Mouse (Mus musculus) embryonic facial prominence, embryonic 15.5 days (tissue): Measurements from ENCODE around the gene Dffa. TPM values are rescaled to one million over a fixed set of nuclear protein-coding genes. Genes with fewer than 3 reads are reported as not detected.

Experiments used
- ATAC-seq: fragments of 200-750 bp; cut with Nextera tagmentation; 2 replicates; pipeline ENCODE4 v1.8.0; 2017; ENCODE audit warnings: low read depth, moderate TSS enrichment; ENCODE audit not compliant: insufficient number of reproducible peaks, low FRiP score, low TSS enrichment
- H3K27ac ChIP-seq: fragments of 300-500 bp; sonication (generic); replicated peaks from 2 replicates; pipeline ENCODE4 v1.5.1; 2015; ENCODE audit warnings: mild to moderate bottlenecking, inconsistent platforms
- H3K27me3 ChIP-seq: fragments of 300-500 bp; sonication (generic); 2 replicates; pipeline ENCODE4 v1.6.1; 2015; ENCODE audit warnings: inconsistent platforms
- H3K36me3 ChIP-seq: fragments of 300-500 bp; sonication (generic); 2 replicates; pipeline ENCODE4 v1.6.1; 2015; ENCODE audit warnings: mild to moderate bottlenecking, inconsistent platforms
- H3K4me1 ChIP-seq: fragments of 300-500 bp; sonication (generic); 2 replicates; pipeline ENCODE4 v1.6.1; 2015; ENCODE audit warnings: inconsistent platforms
- H3K4me2 ChIP-seq: fragments of 300-500 bp; sonication (generic); replicated peaks from 2 replicates; pipeline ENCODE4 v1.6.1; 2015; ENCODE audit warnings: mild to moderate bottlenecking, inconsistent platforms
- H3K4me3 ChIP-seq: fragments of 300-500 bp; sonication (generic); replicated peaks from 2 replicates; pipeline ENCODE4 v1.5.1; 2015; ENCODE audit warnings: mild to moderate bottlenecking, inconsistent platforms
- H3K9ac ChIP-seq: fragments of 300-500 bp; sonication (generic); 2 replicates; pipeline ENCODE4 v1.6.1; 2015; ENCODE audit warnings: inconsistent platforms
- H3K9me3 ChIP-seq: fragments of 300-500 bp; sonication (generic); replicated peaks from 2 replicates; pipeline ENCODE4 v1.6.1; 2016; ENCODE audit warnings: inconsistent platforms
- WGBS: fragments of 180-500 bp; shearing (Covaris S2); methylation state at CpG from one replicate; pipeline ENCODE4 v1.1.7; 2015; 5-methylcytosine and 5-hydroxymethylcytosine counted together
- polyA plus RNA-seq: library from polyadenylated mRNA; unstranded; fragments of >200 nt; fragmentation: Nextera tagmentation; extraction: Ambion mirVana; gene quantifications from 2 replicates; pipeline ENCODE4 v1.2.1, GENCODE M21; 2015

The Dffa gene
- polyA plus RNA-seq, 1 experiment from 2014 or later: 35.0 TPM

DNA sequence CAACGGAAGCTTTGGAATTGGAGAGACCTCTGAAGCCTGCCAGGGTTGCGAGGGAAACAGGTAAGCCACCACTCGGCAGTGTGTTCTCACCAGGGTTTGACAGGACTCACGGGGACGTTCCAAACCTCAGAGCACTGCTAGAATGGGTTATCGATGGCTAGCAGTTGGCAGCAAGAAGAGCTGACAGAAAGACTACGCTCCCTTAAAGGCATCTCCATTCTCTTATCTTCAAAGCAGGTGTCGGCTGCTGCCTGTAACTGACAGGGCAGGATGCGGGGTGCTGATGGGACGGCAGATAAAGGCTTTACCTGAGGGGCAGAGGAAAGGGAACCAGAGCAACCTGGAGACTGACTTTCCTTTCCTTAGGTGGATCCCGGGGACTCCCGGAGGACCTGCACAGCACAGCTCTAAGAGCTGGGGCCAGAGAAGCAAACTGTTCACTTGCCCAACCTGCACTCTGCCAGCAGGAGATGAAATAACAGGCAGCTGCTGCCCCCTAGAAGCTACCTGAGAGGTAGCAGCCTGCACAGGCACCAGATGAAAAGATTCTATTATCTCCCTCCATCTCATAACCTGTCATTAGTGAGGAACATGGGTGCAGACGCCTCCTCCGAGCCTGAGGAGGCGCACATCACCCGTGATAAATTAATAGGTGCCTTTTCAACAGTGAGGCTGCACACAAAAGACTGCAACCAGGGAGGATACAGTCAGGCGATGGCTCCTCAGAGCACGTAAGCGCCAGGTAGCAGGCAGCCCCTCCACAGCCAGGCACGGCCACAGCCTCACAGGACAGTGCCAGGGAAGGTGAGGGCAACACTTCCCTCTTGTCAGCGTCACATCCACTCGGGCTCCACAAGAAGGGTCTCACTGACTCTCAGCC lies 37.0 kb upstream of the Dffa start:
- Histone ChIP-seq H3K27ac (no peak overlapping the region), H3K9ac (no peak overlapping the region), H3K4me3 (no peak overlapping the region), H3K4me1 (peaks cover 8% of the 10 kb centered on the region; the same call in 1 of the 2 replicates), H3K27me3 (no peaks in the 10 kb centered on the region), H3K4me2 (no peak overlapping the region), H3K36me3 (peaks cover 6% of the 10 kb centered on the region; the same call in 1 of the 2 replicates), H3K9me3 (no peaks in the 10 kb centered on the region)
- no peak for ATAC-seq
- 66% methylated on average over 22 of the region's 22 CpGs for WGBS

DNA sequence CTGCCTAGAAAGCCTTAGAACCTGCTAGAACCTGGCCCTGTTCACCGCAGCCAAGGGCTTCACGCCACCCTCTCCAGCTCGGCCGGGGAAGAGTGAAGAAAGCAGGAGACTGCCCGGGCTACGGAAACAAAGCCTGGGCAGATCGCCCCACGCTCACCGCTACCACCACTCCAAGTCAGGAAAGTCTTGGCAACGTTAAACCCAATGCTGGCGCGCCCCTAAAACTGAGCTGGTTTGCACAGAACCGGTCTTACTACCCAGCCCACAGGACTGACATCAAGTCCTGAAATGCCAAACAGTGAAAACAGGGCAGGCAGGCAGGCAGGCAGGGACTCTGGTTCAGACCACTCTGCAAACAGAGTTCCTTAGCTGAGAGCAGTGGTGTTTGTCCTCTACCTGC lies 28.9 kb upstream of the Dffa start:
- H3K4me1 ChIP-seq: peaks cover 27% of the 10 kb centered on the region
- H3K27ac ChIP-seq: peak overlapping the region; percentile 51
- H3K4me3 ChIP-seq: no peak overlapping the region
- no peaks in the 10 kb centered on the region for H3K27me3 ChIP-seq
- H3K36me3 ChIP-seq: 0 out of 2 replicates have a peak, but pooled peaks cover 6% of the 10 kb centered on the region
- H3K9me3 ChIP-seq: no peaks in the 10 kb centered on the region
- 86% methylated on average over 13 of the region's 13 CpGs for WGBS
- no peak for ATAC-seq
- H3K9ac ChIP-seq: no peak overlapping the region
- no peak overlapping the region for H3K4me2 ChIP-seq

DNA sequence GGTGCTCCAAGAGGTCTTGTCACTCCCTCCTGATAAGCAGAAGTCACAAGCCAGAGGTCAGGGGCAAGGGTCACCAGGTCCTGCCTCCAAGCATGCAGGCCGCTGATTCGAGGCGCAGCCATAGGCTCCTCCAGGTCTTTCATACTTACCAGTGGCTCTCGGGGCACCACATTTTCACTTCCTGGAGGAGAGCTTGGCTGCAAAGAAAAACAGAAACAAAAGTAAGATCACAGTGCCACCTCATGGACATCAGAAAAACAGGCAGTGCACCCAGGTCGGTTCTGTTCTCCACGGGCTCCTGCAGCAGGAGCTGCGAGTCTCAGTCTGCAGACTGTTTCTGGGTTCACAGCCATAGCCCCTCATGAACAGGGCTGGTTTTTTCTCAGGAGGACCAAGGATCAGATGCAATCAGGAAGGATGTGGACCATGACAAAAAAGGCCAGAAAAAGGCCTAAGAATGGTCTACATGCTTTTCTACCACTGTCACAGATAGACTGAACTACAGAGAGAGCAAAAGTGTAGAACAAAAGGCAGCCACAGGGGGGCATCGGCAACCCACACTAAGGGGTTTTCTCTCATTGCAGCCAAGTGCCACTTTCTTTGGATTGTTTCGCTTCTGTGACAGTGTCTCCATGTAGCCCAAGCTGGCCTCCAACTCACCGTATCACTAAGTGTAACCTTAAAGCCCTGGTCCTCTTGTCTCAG lies 27.9 kb upstream of the Dffa start:
- Histone ChIP-seq H3K36me3 (0 out of 2 replicates have a peak, but pooled peaks cover 6% of the 10 kb centered on the region), H3K27me3 (no peaks in the 10 kb centered on the region), H3K4me2 (no peak overlapping the region), H3K4me3 (no peak overlapping the region), H3K27ac (peak overlapping the region; percentile 51; the same call in 1 of the 2 replicates), H3K4me1 (peaks cover 23% of the 10 kb centered on the region), H3K9ac (no peak overlapping the region), H3K9me3 (no peaks in the 10 kb centered on the region)
- 28% methylated on average over 10 of the region's 10 CpGs for WGBS
- peak; percentile 68; the same call in 1 of the 2 replicates for ATAC-seq

DNA sequence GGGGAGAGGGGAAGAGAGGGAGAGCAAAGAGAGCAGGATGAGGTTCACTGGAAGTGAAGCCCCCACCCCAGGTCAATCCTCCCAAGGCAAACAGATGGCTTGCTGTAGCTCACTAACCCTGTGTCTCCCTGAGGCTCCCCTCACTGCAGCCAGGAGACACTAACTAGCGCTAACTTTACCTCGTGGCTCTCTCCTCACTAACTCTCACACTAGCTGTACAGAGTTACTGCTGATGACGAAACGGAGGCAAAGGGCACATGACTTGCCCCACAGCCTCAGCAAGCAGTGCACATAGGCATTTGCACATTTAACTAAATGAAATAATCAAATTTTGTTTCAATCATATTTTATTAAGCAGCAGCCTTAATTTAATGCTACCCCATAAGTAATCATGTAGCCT lies 25.7 kb upstream of the Dffa start:
- Histone ChIP-seq H3K4me1 (peaks cover 28% of the 10 kb centered on the region), H3K36me3 (0 out of 2 replicates have a peak, but pooled peaks cover 2% of the 10 kb centered on the region), H3K4me2 (no peak overlapping the region), H3K4me3 (no peak overlapping the region), H3K27me3 (no peaks in the 10 kb centered on the region), H3K9ac (no peak overlapping the region), H3K9me3 (no peaks in the 10 kb centered on the region), H3K27ac (no peak overlapping the region)
- no peak for ATAC-seq
- 47% methylated on average over 4 of the region's 4 CpGs for WGBS

DNA sequence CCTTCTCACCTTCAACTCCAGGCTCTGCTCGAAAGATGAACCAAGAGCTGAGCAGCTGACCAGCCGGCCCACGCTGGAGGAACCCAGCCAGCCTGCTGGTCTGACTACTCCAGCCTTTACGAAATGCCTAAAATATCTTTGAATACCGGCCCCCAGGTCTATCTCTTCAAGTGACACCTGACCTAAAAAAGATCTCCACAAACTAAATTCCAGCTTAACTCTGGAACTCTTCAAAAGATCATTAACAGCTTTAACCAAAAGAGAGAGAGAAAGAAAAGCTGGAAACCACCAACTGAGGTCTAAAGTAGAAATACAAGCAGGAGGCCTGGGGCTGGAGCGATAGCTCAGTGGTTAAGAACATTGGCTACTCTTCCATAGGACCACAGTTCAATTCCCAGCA lies 24.3 kb upstream of the Dffa start:
- ATAC-seq: no peak
- Histone ChIP-seq H3K4me1 (peaks cover 20% of the 10 kb centered on the region), H3K9me3 (no peaks in the 10 kb centered on the region), H3K27ac (no peak overlapping the region), H3K36me3 (0 out of 2 replicates have a peak, but pooled peaks cover 3% of the 10 kb centered on the region), H3K9ac (no peak overlapping the region), H3K4me2 (no peak overlapping the region), H3K27me3 (no peaks in the 10 kb centered on the region), H3K4me3 (no peak overlapping the region)
- WGBS: 78% methylated on average over 6 of the region's 6 CpGs

DNA sequence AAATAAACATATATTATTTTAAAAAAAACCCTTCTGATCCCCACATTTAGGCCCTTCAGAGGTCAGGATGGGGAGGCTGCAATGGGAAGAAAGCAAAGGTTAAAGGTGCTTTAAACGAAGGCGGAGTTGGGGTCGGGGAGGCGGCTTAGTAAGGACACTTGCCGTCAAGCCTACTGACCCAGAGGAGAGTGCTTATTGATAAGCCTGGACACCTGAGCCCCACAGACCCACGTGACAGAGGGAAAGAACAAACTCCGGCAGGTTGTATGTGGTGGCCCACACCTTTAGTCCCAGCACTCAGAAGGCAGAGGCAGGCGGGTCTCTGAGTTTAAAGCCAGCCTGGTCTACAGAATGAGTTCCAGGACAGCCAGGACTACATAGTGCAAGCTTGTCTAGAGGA lies 23.8 kb upstream of the Dffa start:
- Histone ChIP-seq H3K4me1 (peaks cover 20% of the 10 kb centered on the region), H3K27ac (no peak overlapping the region), H3K27me3 (no peaks in the 10 kb centered on the region), H3K9ac (no peak overlapping the region), H3K9me3 (no peaks in the 10 kb centered on the region), H3K36me3 (0 out of 2 replicates have a peak, but pooled peaks cover 3% of the 10 kb centered on the region), H3K4me2 (no peak overlapping the region), H3K4me3 (no peak overlapping the region)
- ATAC-seq: no peak
- WGBS: 93% methylated on average over 8 of the region's 8 CpGs

DNA sequence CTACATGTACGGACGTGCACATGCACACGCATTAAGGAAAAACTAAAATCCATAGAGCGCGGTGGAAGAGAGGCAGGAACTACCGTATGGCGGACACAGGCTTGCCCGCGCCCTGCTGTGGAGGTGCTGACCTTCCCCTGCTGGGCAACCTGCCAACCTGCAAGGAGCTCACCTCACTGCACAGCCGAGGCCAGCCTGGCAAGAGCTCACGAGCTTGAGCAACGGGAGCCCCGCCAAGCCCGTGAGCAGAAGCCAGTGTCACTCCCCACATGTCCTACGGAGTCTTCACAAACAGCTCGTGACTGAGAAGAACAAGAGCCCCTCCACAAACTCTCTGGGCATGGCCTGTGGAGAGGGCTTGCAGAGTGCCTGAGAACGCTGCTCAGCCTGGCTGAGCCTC lies 22.4 kb upstream of the Dffa start:
- Histone ChIP-seq H3K27me3 (no peaks in the 10 kb centered on the region), H3K4me2 (no peak overlapping the region), H3K4me1 (peaks cover 10% of the 10 kb centered on the region), H3K4me3 (no peak overlapping the region), H3K36me3 (0 out of 2 replicates have a peak, but pooled peaks cover 3% of the 10 kb centered on the region), H3K27ac (no peak overlapping the region), H3K9me3 (no peaks in the 10 kb centered on the region), H3K9ac (no peak overlapping the region)
- WGBS: 65% methylated on average over 17 of the region's 17 CpGs
- no peak for ATAC-seq

DNA sequence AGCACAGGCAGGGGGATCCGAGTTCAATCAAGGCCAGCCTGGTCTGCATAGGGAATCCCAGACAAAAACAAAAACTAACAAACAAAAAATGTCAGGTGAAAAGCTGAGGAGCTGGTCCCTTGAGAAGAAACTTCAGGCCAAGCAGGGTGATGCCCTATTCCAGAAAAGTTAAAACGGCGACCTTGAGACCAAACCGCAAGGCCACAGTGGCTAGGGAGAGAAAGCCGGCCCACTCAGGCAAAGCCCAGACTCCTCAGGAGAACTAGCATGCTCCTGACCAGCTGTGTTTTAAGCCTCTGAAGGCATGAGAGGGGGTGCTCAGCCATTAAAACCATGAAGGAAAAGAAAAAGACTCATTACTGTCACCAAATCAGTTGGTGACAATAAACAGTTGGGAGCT lies 18.6 kb upstream of the Dffa start:
- no peak overlapping the region for H3K9ac ChIP-seq
- H3K36me3 ChIP-seq: 0 out of 2 replicates have a peak, but pooled peaks cover 3% of the 10 kb centered on the region
- no peaks in the 10 kb centered on the region for H3K27me3 ChIP-seq
- WGBS: 78% methylated on average over 5 of the region's 5 CpGs
- no peak for ATAC-seq
- no peak overlapping the region for H3K27ac ChIP-seq
- H3K4me1 ChIP-seq: peaks cover 11% of the 10 kb centered on the region
- H3K9me3 ChIP-seq: no peaks in the 10 kb centered on the region
- no peak overlapping the region for H3K4me2 ChIP-seq
- H3K4me3 ChIP-seq: no peak overlapping the region

DNA sequence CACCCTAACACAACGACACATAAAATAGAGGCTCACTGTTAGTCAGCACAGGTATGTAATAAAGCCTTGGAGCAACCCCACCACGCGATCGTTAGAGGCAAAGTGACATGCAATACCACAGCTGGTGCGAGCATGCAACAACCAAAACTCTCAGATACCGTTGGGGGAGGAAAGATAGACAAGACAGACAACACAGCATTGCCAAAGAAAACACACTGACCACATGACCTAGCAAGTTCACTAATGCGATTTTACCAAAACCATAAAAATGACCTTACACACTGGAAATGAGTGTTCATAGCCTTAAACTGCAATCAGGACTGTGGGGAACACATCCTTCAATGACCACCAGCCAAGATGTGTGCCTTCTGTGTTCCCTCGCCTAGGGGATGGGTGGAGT lies 12.6 kb upstream of the Dffa start:
- no peak for ATAC-seq
- no peak overlapping the region for H3K27ac ChIP-seq
- no peak overlapping the region for H3K4me2 ChIP-seq
- 0 out of 2 replicates have a peak, but pooled peaks cover 2% of the 10 kb centered on the region for H3K4me1 ChIP-seq
- no peak overlapping the region for H3K4me3 ChIP-seq
- no peaks in the 10 kb centered on the region for H3K9me3 ChIP-seq
- H3K27me3 ChIP-seq: no peaks in the 10 kb centered on the region
- H3K9ac ChIP-seq: no peak overlapping the region
- WGBS: 79% methylated on average over 8 of the region's 8 CpGs
- peaks cover 12% of the 10 kb centered on the region; the same call in 1 of the 2 replicates for H3K36me3 ChIP-seq

DNA sequence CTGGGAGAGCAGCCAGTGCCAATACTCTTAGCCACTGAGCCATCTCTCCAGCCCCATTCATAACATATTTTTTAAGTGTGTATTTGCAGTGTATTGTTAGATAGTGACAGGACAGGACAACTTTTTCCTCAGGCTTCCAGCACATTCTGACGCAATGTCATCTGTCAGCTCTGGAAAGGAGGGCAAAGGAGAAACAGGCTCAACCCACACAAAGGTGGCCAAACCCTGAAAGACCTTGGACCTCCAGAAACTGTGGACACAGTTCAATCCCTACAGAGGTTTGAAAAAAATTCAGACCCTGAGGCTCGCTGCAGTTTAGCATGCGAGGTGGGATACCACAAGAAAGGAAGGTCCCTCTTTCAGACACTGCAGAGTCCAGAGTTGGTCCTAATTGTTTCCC lies 6.0 kb upstream of the Dffa start:
- ATAC-seq: no peak
- Histone ChIP-seq H3K9me3 (no peaks in the 10 kb centered on the region), H3K4me1 (peaks cover 16% of the 10 kb centered on the region), H3K4me3 (peak overlapping the region; percentile 99), H3K27ac (no peak overlapping the region), H3K36me3 (peaks cover 3% of the 10 kb centered on the region; the same call in 1 of the 2 replicates), H3K27me3 (no peaks in the 10 kb centered on the region), H3K4me2 (peak overlapping the region; percentile 92), H3K9ac (no peak overlapping the region)
- 66% methylated on average over 3 of the region's 3 CpGs for WGBS

DNA sequence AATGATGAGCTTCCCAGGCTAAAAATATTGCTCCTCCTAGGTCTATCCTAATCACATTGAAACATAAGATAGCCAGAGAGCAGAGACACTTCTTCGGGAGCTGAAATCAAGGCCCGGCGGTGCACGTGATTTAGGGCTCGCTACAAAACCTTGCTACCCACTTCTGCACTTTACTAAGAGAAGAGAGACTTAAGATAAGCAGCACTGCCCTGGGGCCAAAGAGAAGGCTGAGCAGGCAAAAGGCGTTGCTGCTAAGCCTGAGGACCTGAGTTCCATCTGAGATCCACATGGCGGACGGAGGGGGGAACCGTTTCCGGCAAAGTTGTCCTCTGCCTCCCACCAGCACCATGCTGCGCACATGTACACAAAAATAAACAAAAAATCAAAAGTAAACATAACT lies 5.4 kb upstream of the Dffa start:
- 16% methylated on average over 11 of the region's 11 CpGs for WGBS
- H3K4me2 ChIP-seq: peak overlapping the region; percentile 92
- no peaks in the 10 kb centered on the region; the same call in 1 of the 2 replicates for H3K36me3 ChIP-seq
- peaks cover 16% of the 10 kb centered on the region for H3K4me1 ChIP-seq
- H3K27me3 ChIP-seq: no peaks in the 10 kb centered on the region
- ATAC-seq: no peak
- H3K4me3 ChIP-seq: peak overlapping the region; percentile 99
- no peaks in the 10 kb centered on the region for H3K9me3 ChIP-seq
- H3K27ac ChIP-seq: no peak overlapping the region
- H3K9ac ChIP-seq: peak overlapping the region; percentile 90
